Mouse (Mus musculus) left cerebral cortex, adult 11 months (tissue): Measurements from ENCODE around the gene Ccdc177.
"Not testable (repeated sequence)": the region's sequence is repeated elsewhere in the genome, so short reads cannot be mapped to it uniquely, and the experiment has no call there.

Source experiments
- DNase-seq: peaks from one replicate; pipeline ENCODE4 v3.0.0; 2022; ENCODE audit warnings: low spot score

Gene Ccdc177

GRCm38 (mm10) chr12:80760396-80760801 lies at the start of gene Ccdc177:
Gene Ccdc177, minus strand, starts transcription at chr12:80760687.
- DNase-seq = peak; percentile 81

GRCm38 (mm10) chr12:80810005-80810404 lies 49.5 kb upstream of the Ccdc177 start:
- DNase-seq = no peak

GRCm38 (mm10) chr12:80807451-80808085 lies 47.1 kb upstream of the Ccdc177 start:
- no peak for DNase-seq

GRCm38 (mm10) chr12:80804861-80805428 lies 44.5 kb upstream of the Ccdc177 start:
- DNase-seq = no peak

GRCm38 (mm10) chr12:80803924-80804323 lies 43.4 kb upstream of the Ccdc177 start:
- DNase-seq = peak; percentile 72

GRCm38 (mm10) chr12:80801443-80801842 lies 41.0 kb upstream of the Ccdc177 start:
- DNase-seq = no peak

GRCm38 (mm10) chr12:80800156-80800555 lies 39.7 kb upstream of the Ccdc177 start:
- no peak for DNase-seq

GRCm38 (mm10) chr12:80798271-80798670 lies 37.8 kb upstream of the Ccdc177 start:
- no peak for DNase-seq

GRCm38 (mm10) chr12:80794935-80795785 lies 34.7 kb upstream of the Ccdc177 start:
- DNase-seq = no peak

GRCm38 (mm10) chr12:80794522-80794921 lies 34.0 kb upstream of the Ccdc177 start:
- no peak for DNase-seq

- DNase-seq = no peak
Observed at GRCm38 (mm10) chr12:80793535-80793934, 33.0 kb upstream of the Ccdc177 start.

- no peak for DNase-seq
Observed at GRCm38 (mm10) chr12:80792867-80793266, 32.4 kb upstream of the Ccdc177 start.

- no peak for DNase-seq
Observed at GRCm38 (mm10) chr12:80791571-80792444, 31.3 kb upstream of the Ccdc177 start.

- DNase-seq = no peak
Observed at GRCm38 (mm10) chr12:80790700-80791570, 30.4 kb upstream of the Ccdc177 start.

- DNase-seq = peak; percentile 98
Observed at GRCm38 (mm10) chr12:80789849-80790694, 29.6 kb upstream of the Ccdc177 start, which contains the start of gene Susd6. Gene Susd6, plus strand, starts transcription at chr12:80790510.

- DNase-seq = not testable (repeated sequence)
Observed at GRCm38 (mm10) chr12:80789276-80789675, 28.8 kb upstream of the Ccdc177 start.

GRCm38 (mm10) chr12:80788188-80788587 lies 27.7 kb upstream of the Ccdc177 start:
- DNase-seq = no peak

- no peak for DNase-seq
Observed at GRCm38 (mm10) chr12:80787604-80788003, 27.1 kb upstream of the Ccdc177 start.

GRCm38 (mm10) chr12:80786591-80786990 lies 26.1 kb upstream of the Ccdc177 start:
- DNase-seq = no peak

- no peak for DNase-seq
Observed at GRCm38 (mm10) chr12:80785597-80785996, 25.1 kb upstream of the Ccdc177 start.
